Mouse (Mus musculus): ENCODE measurements at regions not wholly inside any gene's neighbourhood (a gene's known extent, or its start where the extent isn't known, plus 50 kb on each side); places are given as distances from the start of the nearest gene placed in this dataset.
A peak's percentile ranks its signal among the peaks of the same experiment; 100 is the strongest.

DNA sequence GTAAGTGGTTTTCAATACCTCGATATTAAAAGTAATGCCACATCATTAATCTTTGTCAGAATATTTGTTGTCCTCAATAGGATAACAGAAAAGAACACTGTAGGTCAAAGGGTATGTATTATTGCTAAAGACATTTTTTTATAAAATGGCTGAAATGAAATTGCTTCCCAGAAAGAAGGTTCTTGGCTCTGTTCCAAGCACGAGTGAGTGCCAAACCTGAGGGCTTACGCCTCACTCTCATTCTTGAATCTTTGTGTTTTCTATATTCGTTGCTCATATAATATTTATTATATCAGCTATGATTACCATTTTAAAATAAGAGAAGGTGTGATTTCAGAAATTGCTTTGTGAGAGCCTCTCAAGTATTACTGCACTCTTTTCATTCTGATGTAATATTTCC, 57.0 kb upstream of the Ppfia2 start:
- intact Hi-C loops (cut with DNase I) = loop anchor here (5.0 kb wide), 1 partner anchor 94 kb away; no protein-coding TSS in a partner anchor
- DNase-seq (ENCODE audit: low spot score in 2 of 2) = no peak

DNA sequence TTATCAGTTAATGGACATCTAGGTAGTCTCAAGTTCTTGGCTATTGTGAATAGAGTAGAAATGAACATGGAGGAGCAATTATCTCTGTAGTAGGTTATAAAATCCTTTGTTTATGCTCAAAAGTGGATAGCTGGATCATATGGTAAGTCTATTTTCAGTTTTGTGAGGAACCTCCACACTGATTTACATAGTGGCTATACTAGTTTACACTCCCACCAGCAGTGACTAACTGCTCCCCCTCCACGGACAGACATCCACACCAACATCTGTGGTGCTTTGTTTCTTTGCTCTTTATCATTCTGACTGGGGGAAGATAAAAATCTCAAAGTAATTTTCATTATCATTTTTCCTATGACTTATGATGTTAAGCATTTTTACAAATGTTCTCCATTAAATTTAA, 55.1 kb upstream of the Ppfia2 start:
- intact Hi-C loops (cut with DNase I) = loop anchor here (5.0 kb wide), 3 partner anchors 52 to 153 kb away; no protein-coding TSS in a partner anchor
- DNase-seq (ENCODE audit: low spot score in 2 of 2) = peak; percentile 6 to 78

- intact Hi-C loops (cut with DNase I) = loop anchor here (5.0 kb wide), 2 partner anchors 50 to 155 kb away; no protein-coding TSS in a partner anchor
- no peak for DNase-seq (ENCODE audit: low spot score in 2 of 2)
Measured at GRCm38 (mm10) chr10:106417156-106417555, 53.0 kb upstream of the Ppfia2 start.

All from left cerebral cortex, postnatal 25 days (tissue).